Comparison of ENCODE assay signal across 8 mouse cellular contexts in genomic region chr4:137866206-137866863, GRCm38 (mm10). TPM values are rescaled to one million over a fixed set of nuclear protein-coding genes. Genes with fewer than 3 reads are reported as not detected.
A peak's percentile ranks its signal among the peaks of the same experiment; 100 is the strongest.
DNase-seq lines count a peak whose midpoint lies in the region; ATAC-seq lines count a peak whose summit lies in the region.

No protein-coding gene starts in this region.

- no peaks in the 10 kb centered on the region for H3K27me3 ChIP-seq in kidney, embryonic 14.5 days (ENCODE audit: control insufficient read depth, insufficient read depth, low read length)
- no peaks in the 10 kb centered on the region for H3K27me3 ChIP-seq in hindbrain, embryonic 10.5 days (ENCODE audit: insufficient read depth, poor library complexity, severe bottlenecking)
- peaks cover 44% of the 10 kb centered on the region for H3K27me3 ChIP-seq in liver, embryonic 15.5 days

- H3K9ac ChIP-seq in kidney, embryonic 14.5 days (ENCODE audit: low read depth, low read length), result no peak overlapping the region
- no peak overlapping the region for H3K9ac ChIP-seq in liver, embryonic 15.5 days

- no peak overlapping the region for H3K27ac ChIP-seq in kidney, embryonic 14.5 days (ENCODE audit: low read depth, low read length)
- peak overlapping the region; percentile 63 for H3K27ac ChIP-seq in hindbrain, embryonic 10.5 days
- no peak overlapping the region for H3K27ac ChIP-seq in liver, embryonic 15.5 days (replicated peaks)

- ATAC-seq in kidney, embryonic 14.5 days (ENCODE audit: low FRiP score, low TSS enrichment), result no peak
- no peak for ATAC-seq in liver, embryonic 15.5 days (ENCODE audit: insufficient read depth)

- no peaks in the 10 kb centered on the region for H3K36me3 ChIP-seq in kidney, embryonic 14.5 days (ENCODE audit: control insufficient read depth, insufficient read depth, low read length)
- no peaks in the 10 kb centered on the region for H3K36me3 ChIP-seq in hindbrain, embryonic 10.5 days
- H3K36me3 ChIP-seq in liver, embryonic 15.5 days (replicated peaks), result no peaks in the 10 kb centered on the region

- H3K4me3 ChIP-seq in kidney, embryonic 14.5 days (ENCODE audit: low read length), result no peak overlapping the region
- H3K4me3 ChIP-seq in hindbrain, embryonic 10.5 days, result peak overlapping the region; percentile 32
- H3K4me3 ChIP-seq in liver, embryonic 15.5 days (replicated peaks), result no peak overlapping the region

- no peak for DNase-seq in kidney, adult 8-10 months
- peak; percentile 83 for DNase-seq in T-cell, adult 2 months (ENCODE audit: low spot score)
- DNase-seq in hindbrain, embryonic 10.5 days (ENCODE audit: low spot score), result peak; percentile 69
- DNase-seq in retina, embryonic 14.5 days (ENCODE audit: low spot score), result peak; percentile 73
- DNase-seq in adrenal gland, postnatal 10 days, result no peak
- DNase-seq in layer of hippocampus, adult 8-10 months (ENCODE audit: low spot score in 2 of 2), result no peak

- no peaks in the 10 kb centered on the region for H3K9me3 ChIP-seq in kidney, embryonic 14.5 days (ENCODE audit: control insufficient read depth, low read length)
- H3K9me3 ChIP-seq in hindbrain, embryonic 10.5 days, result no peaks in the 10 kb centered on the region
- H3K9me3 ChIP-seq in liver, embryonic 15.5 days (replicated peaks), result no peaks in the 10 kb centered on the region

- 42% methylated on average over 19 of the region's 19 CpGs for WGBS in kidney, embryonic 14.5 days
- 36% methylated on average over 19 of the region's 19 CpGs for WGBS in hindbrain, embryonic 10.5 days
- WGBS in liver, embryonic 15.5 days (ENCODE audit: insufficient replicate concordance), result 20% methylated on average over 19 of the region's 19 CpGs

- H3K4me2 ChIP-seq in kidney, embryonic 14.5 days (replicated peaks; ENCODE audit: low read depth, low read length), result peak overlapping the region; percentile 17
- H3K4me2 ChIP-seq in liver, embryonic 15.5 days, result 0 out of 2 replicates have a peak overlapping the region, but pooled peaks have one; percentile 10

- H3K4me1 ChIP-seq in kidney, embryonic 14.5 days (ENCODE audit: control insufficient read depth, insufficient read depth, low read length), result peaks cover 46% of the 10 kb centered on the region
- peaks cover 92% of the 10 kb centered on the region for H3K4me1 ChIP-seq in hindbrain, embryonic 10.5 days (replicated peaks)
- H3K4me1 ChIP-seq in liver, embryonic 15.5 days (replicated peaks), result peaks cover 87% of the 10 kb centered on the region

RNA-seq across cellular contexts. Expression of gene Ece1, which starts 4.3 kb away (rescaled TPM):
- polyA plus RNA-seq in kidney, embryonic 14.5 days (2014; fragmentation: Nextera tagmentation; extraction: Ambion mirVana), result 35.0 and 69.0 TPM in 2 replicates
- 33.7 and 37.6 TPM in 2 replicates for polyA plus RNA-seq in hindbrain, embryonic 10.5 days (2016; fragmentation: Nextera tagmentation; extraction: Ambion mirVana)
- polyA plus RNA-seq in liver, embryonic 15.5 days (2015; fragmentation: Nextera tagmentation; extraction: Ambion mirVana), result 15.1 and 17.0 TPM in 2 replicates
- 100 to 1,000 TPM; 183 to 188 TPM for total RNA-seq in adrenal gland, postnatal 10 days (2021)
- 10 to 100 TPM; 47.2 to 63.1 (median 53.9) TPM for total RNA-seq in layer of hippocampus, adult 8-10 months (2022)

Comparison
In these comparisons a context has a peak if more than half of its experiments do, and no peak if none do; other contexts are left out.
1. DNase-seq: peak in T-cell, adult 2 months (single experiment), hindbrain, embryonic 10.5 days (single experiment) and retina, embryonic 14.5 days (single experiment); none in kidney, adult 8-10 months (0 of 2), adrenal gland, postnatal 10 days (single experiment) and layer of hippocampus, adult 8-10 months (0 of 2).